Mouse (Mus musculus) spleen, adult 2 months (tissue): ENCODE data around the gene Terb2.

Experiments used
- CTCF ChIP-seq: fragments of 200-500 bp; IDR thresholded peaks from 2 replicates; pipeline ENCODE4 v1.5.1; 2011; ENCODE audit warnings: mild to moderate bottlenecking, inconsistent platforms; ENCODE audit not compliant: insufficient read depth, insufficient read length, insufficient replicate concordance; ENCODE audit errors: extremely low read depth
- POLR2A ChIP-seq: fragments of 200-500 bp; IDR thresholded peaks from 2 replicates; pipeline ENCODE4 v1.6.1; 2011; ENCODE audit warnings: low read depth, low read length, inconsistent platforms

GRCm38 (mm10) chr2:122143111-122143510 lies 43.0 kb upstream of the Terb2 start:
- TF ChIP-seq CTCF = no peak
- no peak for TF ChIP-seq POLR2A
